Mouse (Mus musculus) hindbrain, embryonic 15.5 days (tissue): ENCODE measurements around the gene Ube3b. TPM values are rescaled to one million over a fixed set of nuclear protein-coding genes. Genes with fewer than 3 reads are reported as not detected.

ENCODE experiments used
- ATAC-seq: fragments of 200-750 bp; cut with Nextera tagmentation; 2 replicates; pipeline ENCODE4 v1.8.0; 2017; ENCODE audit warnings: low read depth, moderate number of reproducible peaks, moderate TSS enrichment; ENCODE audit not compliant: low FRiP score
- H3K27ac ChIP-seq: fragments of 300-500 bp; sonication (generic); replicated peaks from 2 replicates; pipeline ENCODE4 v1.5.1; 2015; ENCODE audit warnings: mild to moderate bottlenecking, inconsistent platforms
- H3K27me3 ChIP-seq: fragments of 300-500 bp; sonication (generic); 2 replicates; pipeline ENCODE4 v1.6.1; 2015; ENCODE audit warnings: control low read depth, inconsistent platforms
- H3K36me3 ChIP-seq: fragments of 300-500 bp; sonication (generic); 2 replicates; pipeline ENCODE4 v1.6.1; 2015; ENCODE audit warnings: control low read depth, inconsistent platforms
- H3K4me1 ChIP-seq: fragments of 300-500 bp; sonication (generic); replicated peaks from 2 replicates; pipeline ENCODE4 v1.6.1; 2015; ENCODE audit warnings: control low read depth, inconsistent platforms
- H3K4me2 ChIP-seq: fragments of 300-500 bp; sonication (generic); 2 replicates; pipeline ENCODE4 v1.6.1; 2015; ENCODE audit warnings: moderate library complexity, mild to moderate bottlenecking, inconsistent platforms
- H3K4me3 ChIP-seq: fragments of 300-500 bp; sonication (generic); 2 replicates; pipeline ENCODE4 v1.5.1; 2015; ENCODE audit warnings: mild to moderate bottlenecking, inconsistent platforms
- H3K9ac ChIP-seq: fragments of 300-500 bp; sonication (generic); 2 replicates; pipeline ENCODE4 v1.6.1; 2015; ENCODE audit warnings: inconsistent platforms
- H3K9me3 ChIP-seq: fragments of 300-500 bp; sonication (generic); 2 replicates; pipeline ENCODE4 v1.6.1; 2016; ENCODE audit warnings: control low read depth, inconsistent platforms
- WGBS: fragments of 180-500 bp; shearing (Covaris S2); methylation state at CpG from one replicate; pipeline ENCODE4 v1.1.7; 2015; 5-methylcytosine and 5-hydroxymethylcytosine counted together
- polyA plus RNA-seq: library from polyadenylated mRNA; unstranded; fragments of >200 nt; fragmentation: Nextera tagmentation; extraction: Ambion mirVana; gene quantifications from 2 replicates; pipeline ENCODE4 v1.2.1, GENCODE M21; 2015

Gene Ube3b
- polyA plus RNA-seq, 1 experiment from 2014 or later = 41.3 TPM

GRCm38 (mm10) chr5:114378177-114378920, 2.1 kb upstream of the Ube3b start:
- H3K27ac ChIP-seq = peak overlapping the region; percentile 44; the same call in 1 of the 2 replicates
- peaks cover 2% of the 10 kb centered on the region; the same call in 1 of the 2 replicates for H3K36me3 ChIP-seq
- peak overlapping the region; percentile 93 for H3K4me3 ChIP-seq
- 69% methylated on average over 10 of the region's 10 CpGs for WGBS
- H3K27me3 ChIP-seq = no peaks in the 10 kb centered on the region
- 0 out of 2 replicates have a peak overlapping the region, but pooled peaks have one; percentile 97 for H3K9ac ChIP-seq
- ATAC-seq = no peak
- H3K4me1 ChIP-seq = peaks cover 55% of the 10 kb centered on the region
- peak overlapping the region; percentile 92 for H3K4me2 ChIP-seq
- H3K9me3 ChIP-seq = no peaks in the 10 kb centered on the region

GRCm38 (mm10) chr5:114378936-114379335, 1.5 kb upstream of the Ube3b start:
- H3K4me3 ChIP-seq = peak overlapping the region; percentile 93
- peak overlapping the region; percentile 44; the same call in 1 of the 2 replicates for H3K27ac ChIP-seq
- peaks cover 51% of the 10 kb centered on the region for H3K4me1 ChIP-seq
- peak overlapping the region; percentile 97 for H3K9ac ChIP-seq
- peak overlapping the region; percentile 92 for H3K4me2 ChIP-seq
- 52% methylated on average over 6 of the region's 6 CpGs for WGBS
- no peaks in the 10 kb centered on the region for H3K36me3 ChIP-seq
- H3K9me3 ChIP-seq = no peaks in the 10 kb centered on the region
- H3K27me3 ChIP-seq = no peaks in the 10 kb centered on the region
- no peak for ATAC-seq

- Histone ChIP-seq H3K36me3 (no peaks in the 10 kb centered on the region), H3K27ac (peak overlapping the region; percentile 96), H3K9ac (peak overlapping the region; percentile 97), H3K4me1 (peaks cover 48% of the 10 kb centered on the region), H3K27me3 (no peaks in the 10 kb centered on the region), H3K9me3 (no peaks in the 10 kb centered on the region), H3K4me3 (peak overlapping the region; percentile 93), H3K4me2 (peak overlapping the region; percentile 92)
- ATAC-seq = 0 out of 2 replicates have a peak, but pooled peaks have one; percentile 12
- WGBS = under 1% methylated on average over 20 of the region's 20 CpGs
These were observed 644 bp upstream of the Ube3b start for GRCm38 (mm10) chr5:114379763-114380162.

- Histone ChIP-seq H3K9ac (peak overlapping the region; percentile 97), H3K27ac (peak overlapping the region; percentile 96), H3K27me3 (no peaks in the 10 kb centered on the region), H3K4me1 (peaks cover 48% of the 10 kb centered on the region), H3K36me3 (peaks cover 9% of the 10 kb centered on the region; the same call in 1 of the 2 replicates), H3K9me3 (no peaks in the 10 kb centered on the region), H3K4me2 (peak overlapping the region; percentile 92), H3K4me3 (peak overlapping the region; percentile 93)
- no peak; the same call in 1 of the 2 replicates for ATAC-seq
- under 1% methylated on average over 18 of the region's 18 CpGs for whole genome bisulfite sequencing
These were observed 575 bp downstream of the Ube3b start for GRCm38 (mm10) chr5:114381013-114381351.

DNA sequence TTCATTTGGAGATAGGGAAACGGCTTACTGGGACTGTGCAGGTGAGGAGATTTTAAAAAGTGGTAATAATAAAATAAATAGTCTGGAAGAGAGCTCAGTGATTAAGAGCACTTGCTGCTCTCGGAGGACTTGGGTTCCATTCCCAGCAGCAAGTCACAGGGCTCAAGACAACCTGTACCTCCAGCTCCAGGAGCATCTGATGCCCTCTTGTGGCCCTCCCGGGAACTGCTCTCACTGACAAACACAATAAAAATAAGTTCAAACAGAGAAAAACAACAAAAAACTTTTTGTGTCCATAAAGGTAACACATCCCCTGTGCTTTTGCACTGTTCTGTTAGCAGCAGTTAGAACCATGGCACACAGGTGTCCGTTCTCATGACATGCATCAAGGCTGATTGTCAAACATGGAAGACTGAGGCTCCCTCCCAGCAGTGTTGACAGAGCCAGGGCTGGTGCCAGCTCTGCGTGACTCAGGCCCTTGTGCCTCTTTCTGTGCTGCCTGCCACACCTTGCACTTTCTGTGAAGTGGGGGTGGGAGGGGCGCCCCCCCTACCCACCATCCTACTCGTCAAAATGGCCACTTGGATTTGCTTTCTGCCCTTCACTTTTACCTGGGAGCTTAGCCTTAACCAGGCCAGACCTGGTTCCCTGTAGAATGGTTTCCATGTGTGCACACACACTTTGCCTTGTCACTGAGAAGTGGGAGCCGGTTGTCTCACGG, 2.9 kb downstream of the Ube3b start:
- H3K27ac ChIP-seq = no peak overlapping the region
- peaks cover 31% of the 10 kb centered on the region for H3K4me1 ChIP-seq
- no peak for ATAC-seq
- no peak overlapping the region for H3K9ac ChIP-seq
- H3K4me2 ChIP-seq = no peak overlapping the region
- H3K27me3 ChIP-seq = no peaks in the 10 kb centered on the region
- H3K36me3 ChIP-seq = peaks cover 26% of the 10 kb centered on the region
- H3K9me3 ChIP-seq = no peaks in the 10 kb centered on the region
- H3K4me3 ChIP-seq = no peak overlapping the region
- 76% methylated on average over 9 of the region's 9 CpGs for WGBS

GRCm38 (mm10) chr5:114384448-114384847, 4.0 kb downstream of the Ube3b start:
- Histone ChIP-seq H3K36me3 (peaks cover 37% of the 10 kb centered on the region), H3K4me1 (peaks cover 20% of the 10 kb centered on the region), H3K9ac (no peak overlapping the region), H3K27me3 (no peaks in the 10 kb centered on the region), H3K9me3 (no peaks in the 10 kb centered on the region), H3K4me3 (no peak overlapping the region), H3K4me2 (no peak overlapping the region), H3K27ac (no peak overlapping the region)
- WGBS = 91% methylated on average over 8 of the region's 8 CpGs
- no peak for ATAC-seq

DNA sequence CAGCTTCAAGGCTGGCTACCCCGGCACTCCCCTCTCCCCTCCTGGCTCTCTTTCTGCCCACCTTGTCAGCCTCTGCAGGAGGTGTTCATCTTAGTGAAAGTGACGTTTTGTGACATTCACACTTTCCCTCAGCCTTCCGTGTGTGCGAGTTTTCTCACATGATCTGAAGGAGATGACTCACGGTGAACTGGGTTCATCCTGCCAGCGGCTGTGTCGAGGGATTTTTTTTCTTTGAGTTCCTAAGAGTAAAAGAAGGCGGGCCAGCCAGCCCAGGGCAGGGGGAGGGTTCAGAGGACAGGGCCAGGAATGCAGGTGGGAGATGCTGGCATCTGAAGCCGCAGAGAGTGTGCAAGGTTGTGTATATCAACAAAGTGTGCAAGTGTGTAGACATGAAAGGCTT, 12.8 kb downstream of the Ube3b start:
- ATAC-seq = no peak
- no peak overlapping the region for H3K4me3 ChIP-seq
- no peaks in the 10 kb centered on the region for H3K27me3 ChIP-seq
- no peak overlapping the region for H3K4me2 ChIP-seq
- H3K36me3 ChIP-seq = peaks cover 56% of the 10 kb centered on the region
- H3K27ac ChIP-seq = no peak overlapping the region
- H3K4me1 ChIP-seq = no peaks in the 10 kb centered on the region
- WGBS = 90% methylated on average over 9 of the region's 9 CpGs
- H3K9ac ChIP-seq = no peak overlapping the region
- H3K9me3 ChIP-seq = no peaks in the 10 kb centered on the region

DNA sequence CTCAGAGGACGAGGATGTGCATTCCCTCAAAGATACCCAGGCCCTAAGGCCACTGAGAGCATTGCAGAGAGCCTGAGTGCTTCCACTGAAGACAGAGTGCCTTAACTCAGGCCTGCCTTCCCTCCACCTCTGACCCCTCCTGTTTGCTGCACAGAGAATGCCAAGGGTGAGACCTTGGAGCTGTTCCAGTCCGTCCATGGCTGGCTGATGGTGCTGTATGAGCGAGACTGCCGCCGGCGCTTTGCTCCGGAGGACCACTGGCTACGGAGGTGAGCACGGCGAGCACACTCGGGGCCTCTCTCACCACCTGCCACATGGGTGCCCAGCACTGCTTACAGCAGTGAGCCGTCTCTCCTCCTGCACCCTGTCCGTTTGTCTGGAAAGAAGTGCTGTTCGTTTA, 26.2 kb downstream of the Ube3b start:
- Histone ChIP-seq H3K27me3 (no peaks in the 10 kb centered on the region), H3K9ac (no peak overlapping the region), H3K4me1 (no peaks in the 10 kb centered on the region), H3K9me3 (no peaks in the 10 kb centered on the region), H3K27ac (no peak overlapping the region), H3K4me2 (no peak overlapping the region), H3K36me3 (peaks cover 96% of the 10 kb centered on the region), H3K4me3 (no peak overlapping the region)
- ATAC-seq = no peak
- 91% methylated on average over 14 of the region's 14 CpGs for WGBS

DNA sequence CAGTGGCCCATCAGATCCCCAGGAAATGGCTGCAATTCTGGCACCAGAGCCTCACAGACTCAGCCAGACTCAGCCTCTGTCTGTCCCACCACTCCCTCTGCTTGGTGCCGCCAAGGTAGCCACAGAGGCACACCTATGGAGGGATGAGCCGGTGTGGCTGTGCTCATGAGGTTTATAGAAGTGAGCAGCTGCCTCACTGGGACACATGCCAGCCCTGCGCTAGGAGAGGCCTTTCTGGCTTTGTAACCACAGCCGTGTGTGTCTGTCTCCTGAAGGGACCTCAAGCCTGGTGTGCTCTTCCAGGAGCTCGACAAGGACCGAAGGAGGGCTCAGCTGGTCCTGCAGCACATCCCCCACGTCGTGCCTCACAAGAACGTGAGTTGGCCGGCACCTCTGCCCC, 26.9 kb downstream of the Ube3b start:
- Histone ChIP-seq H3K9me3 (no peaks in the 10 kb centered on the region), H3K4me3 (no peak overlapping the region), H3K9ac (no peak overlapping the region), H3K27me3 (no peaks in the 10 kb centered on the region), H3K36me3 (peaks cover 97% of the 10 kb centered on the region), H3K27ac (no peak overlapping the region), H3K4me1 (no peaks in the 10 kb centered on the region), H3K4me2 (no peak overlapping the region)
- WGBS = 69% methylated on average over 10 of the region's 10 CpGs
- no peak for ATAC-seq

DNA sequence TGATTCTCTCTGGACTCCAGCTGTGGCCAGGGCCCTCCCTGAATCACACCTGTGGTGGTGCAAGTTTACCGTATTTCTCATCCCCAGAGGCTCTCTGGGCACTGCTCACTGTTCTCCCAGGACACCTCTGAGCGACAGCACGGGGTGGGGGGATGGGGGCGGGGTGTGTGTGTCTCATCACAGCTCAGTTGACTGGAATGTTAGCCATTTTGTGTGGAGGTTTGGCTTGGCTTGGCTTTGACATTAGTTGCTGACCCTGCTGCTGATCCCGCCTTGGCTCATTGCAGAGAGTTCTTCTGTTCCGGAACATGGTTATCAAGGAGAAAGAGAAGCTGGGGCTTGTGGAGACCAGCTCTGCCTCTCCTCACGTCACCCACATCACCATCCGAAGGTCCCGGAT, 27.4 kb downstream of the Ube3b start:
- no peak overlapping the region for H3K27ac ChIP-seq
- WGBS = 90% methylated on average over 9 of the region's 9 CpGs
- H3K9ac ChIP-seq = no peak overlapping the region
- peaks cover 97% of the 10 kb centered on the region for H3K36me3 ChIP-seq
- H3K4me2 ChIP-seq = no peak overlapping the region
- no peaks in the 10 kb centered on the region for H3K27me3 ChIP-seq
- no peak for ATAC-seq
- H3K4me3 ChIP-seq = no peak overlapping the region
- H3K4me1 ChIP-seq = no peaks in the 10 kb centered on the region
- H3K9me3 ChIP-seq = no peaks in the 10 kb centered on the region

- WGBS = 97% methylated on average over 11 of the region's 11 CpGs
- no peaks in the 10 kb centered on the region for H3K4me1 ChIP-seq
- H3K4me2 ChIP-seq = no peak overlapping the region
- H3K9me3 ChIP-seq = no peaks in the 10 kb centered on the region
- no peaks in the 10 kb centered on the region for H3K27me3 ChIP-seq
- H3K4me3 ChIP-seq = no peak overlapping the region
- peaks cover 96% of the 10 kb centered on the region for H3K36me3 ChIP-seq
- H3K27ac ChIP-seq = no peak overlapping the region
- no peak for ATAC-seq
- no peak overlapping the region for H3K9ac ChIP-seq
These were observed 28.4 kb downstream of the Ube3b start for GRCm38 (mm10) chr5:114408846-114409245.

DNA sequence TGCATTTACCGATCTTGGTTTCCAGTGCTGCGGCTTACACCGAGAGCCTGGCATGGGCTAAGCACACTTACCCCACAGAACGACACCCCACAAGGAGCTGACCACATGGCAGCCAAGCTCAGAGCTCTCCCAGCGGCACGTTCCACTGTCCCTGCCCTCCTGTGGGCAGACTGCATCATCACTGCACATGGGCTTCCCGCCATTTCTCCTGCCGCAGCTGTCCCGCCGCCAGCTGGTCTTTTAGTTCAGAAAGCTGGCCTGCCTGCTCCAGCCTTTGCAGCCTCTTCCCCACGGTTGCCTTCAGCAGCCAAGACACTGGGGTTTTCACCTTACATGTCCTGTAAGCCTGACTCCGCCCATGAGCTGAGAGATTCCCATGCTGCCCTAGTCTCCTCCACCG, 30.0 kb downstream of the Ube3b start:
- no peak overlapping the region for H3K9ac ChIP-seq
- no peaks in the 10 kb centered on the region for H3K4me1 ChIP-seq
- no peak for ATAC-seq
- no peak overlapping the region for H3K4me2 ChIP-seq
- no peaks in the 10 kb centered on the region for H3K9me3 ChIP-seq
- H3K36me3 ChIP-seq = peaks cover 96% of the 10 kb centered on the region
- no peak overlapping the region for H3K4me3 ChIP-seq
- WGBS = 88% methylated on average over 13 of the region's 13 CpGs
- no peaks in the 10 kb centered on the region for H3K27me3 ChIP-seq
- no peak overlapping the region for H3K27ac ChIP-seq
